Mouse (Mus musculus): ENCODE results near the gene Synm.

Gene Synm

DNA sequence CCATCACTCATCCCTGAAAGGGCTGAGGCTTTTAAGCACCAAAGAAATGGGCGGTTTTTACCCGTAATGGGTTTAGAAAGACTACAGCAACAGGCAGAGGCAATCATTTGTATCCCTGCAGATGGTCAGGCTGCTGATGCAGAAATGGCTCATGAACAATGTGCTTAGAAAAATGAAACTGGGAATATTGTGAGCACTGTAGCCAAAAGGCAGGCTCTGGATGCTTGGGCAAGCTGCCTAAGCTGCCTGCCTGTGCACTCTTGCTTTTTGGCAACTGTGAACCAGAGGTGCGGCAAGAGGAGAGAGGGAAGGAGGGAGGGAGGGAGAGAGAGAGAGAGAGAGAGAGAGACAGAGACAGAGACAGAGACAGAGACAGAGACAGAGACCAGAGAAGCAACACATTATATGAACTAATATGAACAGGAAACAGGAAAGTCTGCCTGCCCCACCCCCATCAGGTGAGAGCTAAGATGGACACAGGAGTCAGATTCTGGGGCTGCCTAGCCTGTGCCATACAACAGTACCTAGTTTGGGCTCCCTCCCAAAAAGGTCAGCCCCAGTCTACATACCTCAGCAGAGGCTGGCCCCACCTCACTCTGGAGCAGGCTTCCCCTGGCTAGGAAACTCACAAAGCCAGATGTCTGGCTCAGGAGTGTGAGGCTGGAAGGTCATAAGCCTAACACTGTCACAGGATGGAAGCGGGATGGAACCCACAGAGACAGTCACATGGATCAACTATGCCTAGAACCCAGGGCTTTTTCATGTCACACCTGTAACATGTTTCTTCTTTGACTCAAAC is 9.9 kb downstream of the Synm start:
- DNase-seq (ENCODE audit: low read depth, low spot score) = peak; percentile 51

DNA sequence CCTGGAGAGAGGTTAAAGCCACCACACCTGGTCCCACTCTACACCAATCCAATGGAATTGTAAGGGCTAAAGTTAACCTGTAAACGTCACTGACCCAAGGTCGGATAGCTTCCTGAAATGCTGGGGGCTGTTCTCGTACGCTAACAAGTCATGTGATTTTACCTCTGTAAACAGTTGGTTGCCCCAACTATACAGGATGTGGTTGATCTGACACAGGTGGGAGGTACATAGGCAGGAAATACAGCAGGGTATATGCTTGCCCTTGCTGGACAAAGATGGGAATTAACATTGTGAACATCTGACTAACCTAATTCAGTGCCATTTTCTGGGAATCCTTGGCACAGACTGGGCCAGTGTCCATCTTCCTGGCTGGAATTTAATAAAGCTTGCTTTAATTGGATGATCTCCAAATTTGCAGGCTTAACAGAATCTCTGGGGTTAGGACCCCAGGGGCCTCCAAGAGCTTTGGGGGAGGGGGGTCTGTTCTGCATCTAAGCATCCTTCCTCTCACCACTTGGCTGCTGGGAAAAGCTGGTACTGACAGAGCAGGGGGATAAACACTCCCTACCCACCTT is 11.7 kb downstream of the Synm start:
- no peak for DNase-seq (ENCODE audit: low read depth, low spot score)

- DNase-seq (ENCODE audit: low read depth, low spot score) = no peak
These were observed 17.8 kb downstream of the Synm start for GRCm38 (mm10) chr7:67741706-67742105.

GRCm38 (mm10) chr7:67740796-67741195 is 18.7 kb downstream of the Synm start:
- DNase-seq (ENCODE audit: low read depth, low spot score) = no peak

DNA sequence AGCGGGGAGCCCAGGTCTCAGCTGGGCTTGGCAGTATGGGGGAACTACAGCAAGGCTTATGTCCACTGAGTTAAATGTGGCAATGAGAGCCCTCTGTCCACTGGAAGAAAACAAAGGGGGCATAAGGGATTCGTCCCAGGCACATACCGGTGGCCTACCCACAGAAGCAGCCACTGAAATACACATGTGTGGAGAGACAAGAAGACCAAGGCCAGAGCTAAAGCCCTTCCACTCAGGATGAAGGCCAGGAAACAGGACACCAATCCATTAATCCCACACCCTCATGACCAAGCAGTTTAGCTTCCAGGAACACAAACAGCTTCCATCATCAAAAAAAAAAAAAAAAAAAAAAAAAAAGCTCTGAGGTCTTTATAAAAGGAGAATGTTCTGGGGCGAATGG is 19.2 kb downstream of the Synm start:
- DNase-seq (ENCODE audit: low read depth, low spot score) = no peak

DNA sequence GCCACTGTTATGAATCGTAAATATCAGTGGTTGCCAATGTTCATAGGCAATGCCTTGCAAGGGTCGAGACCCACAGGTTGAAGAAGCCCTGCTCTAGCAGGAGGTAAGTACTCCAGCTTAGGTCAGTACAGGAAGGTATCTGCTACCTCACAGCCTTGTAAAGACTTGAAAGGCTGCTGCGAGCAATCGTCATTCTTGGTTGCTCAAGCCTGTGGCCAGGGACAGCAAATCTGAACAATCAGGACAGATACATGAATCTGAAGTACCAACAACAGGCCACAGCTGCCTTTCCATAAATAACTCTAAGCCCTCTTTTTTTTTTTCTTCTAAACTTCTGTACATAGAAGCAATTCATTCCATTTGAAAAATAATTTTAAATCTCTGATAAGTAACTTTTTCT is 27.3 kb downstream of the Synm start:
- DNase-seq (ENCODE audit: low read depth, low spot score) = no peak

- no peak for DNase-seq (ENCODE audit: low read depth, low spot score)
These were observed 29.0 kb downstream of the Synm start for GRCm38 (mm10) chr7:67730431-67731110.

DNA sequence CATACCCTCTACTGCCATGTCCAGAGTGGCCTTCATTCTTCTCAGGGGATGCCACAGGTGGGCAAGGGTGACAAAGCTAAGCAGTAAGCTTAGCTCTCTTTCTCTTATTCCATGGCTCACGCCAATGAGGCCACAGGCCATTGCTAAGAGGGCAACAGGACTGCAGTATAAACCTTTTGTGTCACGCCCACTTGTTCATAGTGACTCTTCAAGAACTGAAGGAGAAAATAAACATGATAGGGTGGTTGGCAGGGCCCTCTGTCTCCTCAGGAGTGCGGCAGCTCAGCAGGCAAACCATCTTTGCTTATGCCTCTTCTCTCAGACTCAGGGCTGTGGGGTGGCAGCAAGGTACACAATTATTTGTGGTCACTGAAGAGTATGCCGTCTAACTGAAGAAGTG is 30.7 kb downstream of the Synm start:
- no peak for DNase-seq (ENCODE audit: low read depth, low spot score)

DNA sequence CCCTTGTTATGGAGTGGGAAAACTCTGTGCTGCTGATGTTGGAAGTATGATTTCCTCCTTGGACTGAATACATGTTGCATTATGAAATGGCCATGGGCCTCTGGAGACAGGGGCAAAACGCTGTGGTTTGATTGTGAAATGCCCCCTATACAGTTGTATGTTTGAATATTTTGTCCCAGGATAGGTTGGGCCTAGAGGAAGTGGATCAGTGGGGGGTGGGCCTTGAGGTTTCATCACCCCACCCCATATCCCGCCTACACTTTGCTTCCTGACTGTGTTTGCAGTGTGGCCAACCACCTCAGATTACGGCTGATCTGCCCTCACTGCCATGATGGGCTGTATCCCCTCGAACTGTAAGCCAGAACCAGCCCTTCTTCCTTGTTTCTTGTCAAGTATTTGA is 31.3 kb downstream of the Synm start:
- DNase-seq (ENCODE audit: low read depth, low spot score) = no peak

GRCm38 (mm10) chr7:67725016-67725415 is 34.5 kb downstream of the Synm start:
- no peak for DNase-seq (ENCODE audit: low read depth, low spot score)

DNA sequence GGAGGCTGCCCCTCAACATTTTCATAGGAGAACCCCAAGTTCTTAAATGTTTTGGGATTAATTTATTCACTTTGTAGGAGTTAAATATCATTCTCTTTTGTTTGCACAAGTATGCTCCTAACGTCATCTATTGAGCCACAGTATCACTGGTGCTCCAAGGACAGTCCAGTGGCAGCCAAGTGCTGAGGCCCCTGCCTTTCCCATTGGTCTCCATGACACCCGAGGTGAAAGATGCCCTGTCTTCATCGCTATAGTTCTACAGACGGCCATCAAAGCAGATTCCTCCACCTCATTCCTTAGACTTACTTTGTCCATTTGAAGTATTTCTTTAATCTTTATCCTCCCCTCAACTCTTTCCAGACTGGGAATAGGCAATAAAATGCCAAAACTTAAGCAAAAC is 35.0 kb downstream of the Synm start:
- no peak for DNase-seq (ENCODE audit: low read depth, low spot score)

DNA sequence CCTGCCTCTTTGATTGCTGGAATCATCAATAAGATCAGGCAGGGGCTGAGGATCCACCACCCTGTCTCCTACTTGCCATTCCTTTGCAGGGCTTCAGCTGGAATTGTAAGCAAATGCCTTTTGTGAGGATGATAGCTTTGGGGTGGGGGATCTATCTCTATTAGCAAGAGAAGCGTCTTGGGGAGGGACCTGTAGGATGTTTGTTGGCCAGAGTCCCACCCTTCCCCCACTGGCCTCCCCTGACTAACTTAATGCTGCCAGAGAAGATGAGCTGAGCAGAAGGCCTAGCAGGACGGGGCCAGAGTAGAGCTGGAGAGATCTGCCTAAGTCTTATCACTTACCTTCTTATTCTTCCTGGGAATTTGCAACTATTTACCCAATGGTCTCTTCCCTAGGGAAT is 37.4 kb downstream of the Synm start:
- no peak for DNase-seq (ENCODE audit: low read depth, low spot score)

DNA sequence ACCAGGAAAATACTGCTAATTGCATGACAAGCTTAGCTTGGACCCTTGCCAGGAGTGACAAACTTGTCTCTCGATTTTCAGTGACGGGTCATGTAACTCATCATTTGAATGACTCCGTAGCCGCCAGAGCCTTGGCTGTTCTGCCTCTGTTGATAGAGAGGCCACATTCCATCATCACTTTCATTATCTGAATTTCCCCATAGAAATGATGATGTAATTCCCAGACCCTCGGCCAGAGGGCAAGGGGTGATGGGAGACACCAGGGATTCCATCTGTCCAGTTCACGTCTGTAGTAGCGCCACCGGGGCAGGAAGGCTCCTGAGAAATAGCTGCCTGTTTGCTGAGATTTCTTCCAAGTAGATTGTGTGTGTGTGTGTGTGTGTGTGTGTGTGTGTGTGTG is 40.7 kb downstream of the Synm start:
- no peak for DNase-seq (ENCODE audit: low read depth, low spot score)

DNA sequence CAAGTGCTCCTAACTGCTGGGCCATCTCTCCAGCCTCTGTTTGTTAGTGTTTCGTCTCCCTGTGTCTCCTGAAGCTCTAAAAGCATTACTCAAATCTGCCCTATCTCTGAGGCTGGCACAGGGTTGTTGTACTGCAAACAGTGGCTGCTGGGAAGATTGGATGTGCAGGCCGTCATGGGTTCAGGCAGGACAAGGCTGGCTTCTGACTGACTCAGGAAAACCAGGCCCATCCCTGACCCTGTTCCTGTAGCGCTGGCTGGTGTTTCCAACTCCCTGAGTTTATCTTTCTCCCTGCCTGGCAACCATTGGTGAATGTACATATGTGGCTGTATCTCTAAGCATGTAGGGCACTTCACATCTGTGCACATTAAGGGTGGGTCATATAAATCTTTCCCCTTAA is 42.0 kb downstream of the Synm start:
- no peak for DNase-seq (ENCODE audit: low read depth, low spot score)

DNA sequence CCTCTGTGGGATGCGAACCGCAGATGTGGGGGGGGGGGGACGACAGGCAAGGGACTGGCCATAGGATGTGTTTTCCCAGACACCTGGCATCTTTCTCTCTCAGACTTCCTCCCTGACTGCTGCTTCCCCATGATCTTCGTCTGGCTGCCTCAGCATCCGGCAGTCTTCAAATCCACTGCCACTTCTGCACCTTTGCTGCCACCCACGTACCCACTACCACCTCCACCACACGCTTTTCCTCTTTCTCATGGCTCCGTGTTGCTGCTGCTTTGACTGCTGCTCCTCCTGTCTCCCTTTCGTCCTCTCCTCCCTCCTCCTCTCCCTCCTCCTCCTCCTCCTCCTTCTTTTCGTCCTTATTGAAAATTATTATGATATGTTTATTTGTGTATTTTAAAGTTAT is 42.6 kb downstream of the Synm start:
- peak; percentile 52 for DNase-seq (ENCODE audit: low read depth, low spot score)

DNA sequence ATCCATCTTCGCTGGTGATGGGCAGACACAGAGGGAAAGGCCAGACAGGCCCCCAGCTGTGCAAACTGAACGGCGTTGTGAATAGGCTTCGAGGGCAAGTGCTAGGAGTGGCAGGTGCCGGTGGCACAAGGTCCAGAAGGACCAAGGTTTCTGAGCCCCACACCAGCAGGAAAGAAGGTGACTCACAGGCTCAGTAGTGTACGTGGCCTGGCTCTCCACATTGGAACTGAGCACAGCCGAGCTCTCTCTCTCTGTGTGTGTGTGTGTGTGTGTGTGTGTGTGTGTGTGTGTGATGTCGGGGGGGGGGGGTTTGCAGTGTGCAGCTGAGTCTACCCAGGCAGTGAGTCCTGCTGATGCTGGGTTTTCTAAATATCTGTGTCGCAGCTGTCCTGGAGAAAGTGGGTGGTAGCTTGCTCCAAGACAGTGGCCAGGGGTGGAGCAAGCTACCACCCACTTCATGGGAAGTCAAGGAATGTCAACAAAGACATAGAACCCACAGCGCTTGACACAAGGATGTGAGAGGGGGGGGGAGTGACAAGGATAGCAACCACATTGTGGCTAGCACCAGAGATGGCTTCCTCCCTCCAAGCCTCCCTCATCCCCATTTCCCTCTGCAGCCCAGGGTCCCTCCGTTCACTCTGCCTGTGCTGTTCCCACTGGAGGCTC is 43.2 kb downstream of the Synm start:
- no peak for DNase-seq (ENCODE audit: low read depth, low spot score)

DNA sequence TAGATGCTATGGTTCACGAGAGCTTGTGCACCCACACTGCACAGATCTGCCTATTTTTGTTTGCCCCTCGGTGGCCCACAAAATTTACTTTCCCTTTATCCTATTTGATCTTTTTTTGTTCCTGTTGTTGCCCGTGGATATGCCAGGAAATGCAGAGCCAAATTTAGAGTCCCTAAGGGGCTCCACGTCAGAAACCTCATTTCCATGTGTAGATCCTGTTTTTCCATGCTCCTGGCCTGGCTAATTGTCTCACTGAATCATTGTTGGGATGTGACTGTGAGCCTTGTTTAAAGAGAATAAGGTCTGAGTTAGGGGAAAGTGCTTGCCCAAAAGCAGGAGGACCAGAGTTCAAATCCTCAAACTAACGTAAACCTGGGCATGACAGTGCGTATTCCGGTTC is 44.4 kb downstream of the Synm start:
- no peak for DNase-seq (ENCODE audit: low read depth, low spot score)

- DNase-seq (ENCODE audit: low read depth, low spot score) = peak; percentile 93
These were observed 45.6 kb downstream of the Synm start for GRCm38 (mm10) chr7:67713820-67714510.

DNA sequence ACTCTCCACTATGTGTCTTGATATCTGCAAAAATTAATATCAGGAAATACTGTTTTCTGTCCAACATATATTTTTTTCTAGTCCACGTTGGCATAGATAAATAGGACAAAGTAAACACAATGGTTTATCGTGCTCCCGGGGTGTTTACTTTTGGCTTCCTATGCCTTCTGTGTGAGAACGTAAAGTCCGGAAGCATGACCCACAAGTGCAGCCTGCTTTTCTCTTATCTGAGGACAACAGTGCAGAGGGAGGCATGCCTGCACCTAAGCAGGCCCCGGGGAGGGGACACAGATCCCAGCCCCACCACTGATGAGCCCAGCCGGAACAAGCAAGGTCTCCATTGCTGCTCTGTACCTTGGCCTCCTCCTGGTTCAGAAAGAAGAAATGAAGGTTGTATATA is 49.3 kb downstream of the Synm start:
- no peak for DNase-seq (ENCODE audit: low read depth, low spot score)

DNA sequence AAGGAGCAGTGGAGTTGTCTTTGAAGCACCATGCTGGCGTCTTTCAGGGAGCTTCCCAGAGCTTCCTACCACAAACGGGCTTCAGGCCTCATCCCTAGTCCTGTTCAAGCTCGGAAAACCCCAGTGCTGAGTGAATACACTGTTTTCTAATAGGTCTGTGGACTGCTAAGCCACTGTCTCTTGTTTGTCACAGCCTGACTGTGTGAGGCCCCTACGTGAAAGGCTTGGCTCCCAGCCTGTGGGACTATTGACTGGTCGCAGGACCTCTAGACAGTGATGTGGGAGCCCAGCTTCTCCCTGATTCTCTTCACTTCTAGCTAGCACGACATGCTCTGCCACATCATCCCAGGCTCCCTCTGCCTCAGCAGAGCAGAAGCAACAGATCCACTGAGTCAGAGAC is 51.4 kb downstream of the Synm start:
- no peak for DNase-seq (ENCODE audit: low read depth, low spot score)

GRCm38 (mm10) chr7:67701252-67701914 is 58.2 kb downstream of the Synm start:
- DNase-seq (ENCODE audit: low read depth, low spot score) = no peak

Data from brain, adult 2 months (tissue).